Mouse (Mus musculus): ENCODE measurements around the gene Ppp1r3c.

The Ppp1r3c gene

GRCm38 (mm10) chr19:36736537-36736936 is at the start of gene Ppp1r3c:
Ppp1r3c (minus strand) TSS chr19:36736653.
- in situ Hi-C loops (cut with MboI, MseI), result no loop called here

DNA sequence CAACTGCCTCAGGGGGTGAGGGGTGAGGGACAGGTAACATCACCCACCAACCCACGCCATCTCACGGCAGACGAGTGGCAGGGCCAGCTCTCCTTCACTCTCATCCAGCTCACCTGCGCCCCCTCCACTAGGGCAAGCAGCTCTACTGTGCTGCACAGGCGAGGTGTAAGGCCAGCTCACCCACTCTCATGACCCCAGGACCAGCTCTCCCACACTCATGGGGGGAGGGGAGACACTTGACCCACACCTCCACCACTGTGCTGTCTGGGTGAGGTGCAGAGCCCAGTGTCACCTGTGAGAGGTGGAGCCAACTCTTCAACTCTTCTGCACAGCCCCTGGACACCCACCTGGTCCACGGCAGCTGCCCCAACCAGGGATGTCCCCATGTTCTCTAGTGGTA is 46.7 kb upstream of the Ppp1r3c start:
- in situ Hi-C loops (cut with MboI, MseI), result no loop called here

DNA sequence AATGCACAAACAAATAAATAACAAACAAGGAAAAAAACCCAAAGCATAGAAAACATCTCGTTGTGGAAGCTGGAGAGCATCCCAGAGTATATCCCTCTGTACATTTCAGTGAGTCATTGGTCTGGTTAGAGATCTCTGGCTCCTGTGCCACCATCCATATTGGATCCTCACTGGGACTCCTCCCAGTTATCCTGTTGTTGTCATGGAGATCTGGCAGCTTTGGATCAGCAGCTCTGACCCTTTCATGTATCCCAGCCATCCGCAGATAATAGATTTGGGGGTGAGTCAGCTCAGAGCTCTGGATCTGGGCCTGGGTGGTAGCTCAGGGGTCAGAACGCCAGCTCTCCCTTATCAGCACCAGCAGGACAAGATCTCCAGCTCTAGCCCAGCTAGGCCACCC is 46.1 kb upstream of the Ppp1r3c start:
- in situ Hi-C loops (cut with MboI, MseI), result no loop called here

DNA sequence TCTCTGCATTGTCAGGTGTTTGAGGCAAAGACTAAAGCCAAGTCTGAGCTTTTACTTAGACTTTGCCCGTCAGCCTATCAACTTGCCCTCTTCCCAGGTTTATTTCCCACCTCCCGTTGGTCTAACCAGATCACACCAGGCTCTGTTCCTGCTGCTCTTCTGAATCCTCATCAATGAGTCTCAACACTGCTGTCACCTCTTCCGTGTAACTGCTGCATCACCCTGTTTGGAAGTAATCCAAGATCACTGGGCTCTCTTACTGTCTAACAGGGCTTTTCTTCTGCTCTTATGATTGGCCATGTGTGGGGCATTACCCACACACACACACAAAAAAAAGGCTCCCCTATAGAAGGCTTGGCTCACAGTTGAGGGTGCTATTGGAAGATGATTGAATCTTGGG is 45.5 kb upstream of the Ppp1r3c start:
- in situ Hi-C loops (cut with MboI, MseI), result no loop called here

DNA sequence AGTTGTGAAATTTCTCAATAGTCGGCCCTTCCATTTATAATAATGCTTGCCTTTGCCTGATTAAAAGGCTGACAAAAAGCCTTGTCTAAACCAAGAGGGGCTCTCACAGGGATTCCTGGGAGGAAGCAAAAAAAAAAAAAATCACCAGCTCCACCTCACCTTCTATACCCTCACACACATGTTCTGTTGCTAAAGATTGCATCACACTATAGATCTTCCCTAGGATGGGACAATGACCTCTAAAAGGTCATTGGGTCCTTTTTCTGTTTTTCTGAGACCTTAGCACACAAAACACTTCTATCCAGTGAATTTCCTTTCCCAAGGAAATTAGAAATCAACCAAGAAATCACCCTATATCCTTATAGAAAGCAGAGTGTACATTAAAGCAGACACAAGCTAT is 43.9 kb upstream of the Ppp1r3c start:
- in situ Hi-C loops (cut with MboI, MseI), result no loop called here

DNA sequence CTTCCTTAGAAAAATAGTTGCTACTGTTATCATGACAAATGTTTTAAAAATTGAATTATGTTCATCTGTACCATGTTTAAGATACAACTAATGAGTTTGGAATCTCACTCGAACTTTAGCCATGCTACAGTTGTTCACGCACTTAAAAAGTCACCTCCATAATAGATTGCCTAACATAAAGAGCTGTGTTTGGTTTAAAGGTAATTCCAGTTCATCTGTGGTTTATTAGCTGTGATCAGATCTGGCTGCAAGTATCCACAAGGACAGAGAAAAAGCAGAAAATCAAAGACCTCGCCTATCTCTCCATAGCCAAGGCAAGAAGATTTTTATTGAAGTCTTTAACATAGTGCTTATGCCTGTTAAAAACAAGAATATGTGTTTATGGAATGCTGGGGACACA is 43.3 kb upstream of the Ppp1r3c start:
- in situ Hi-C loops (cut with MboI, MseI), result no loop called here

DNA sequence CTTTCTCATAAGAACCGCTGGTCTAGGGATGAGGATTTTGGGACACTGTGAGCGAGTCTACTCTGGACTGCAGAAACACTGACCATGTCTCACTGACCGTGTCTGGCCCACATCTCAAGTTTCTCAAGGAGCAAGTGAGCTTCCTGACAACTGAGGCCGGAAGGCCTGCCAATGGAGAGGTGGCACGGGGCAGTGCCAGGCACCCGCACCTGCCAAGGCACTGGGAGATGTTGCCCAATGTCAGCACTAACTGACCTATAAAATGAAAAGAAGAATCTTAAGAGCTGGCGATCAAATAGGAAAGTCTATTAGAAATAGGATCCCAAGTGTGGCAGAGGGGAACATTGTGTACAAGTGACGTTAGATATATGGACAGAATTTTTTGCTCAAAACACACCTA is 39.1 kb upstream of the Ppp1r3c start:
- in situ Hi-C loops (cut with MboI, MseI), result no loop called here

GRCm38 (mm10) chr19:36773716-36774459 is 37.4 kb upstream of the Ppp1r3c start:
- in situ Hi-C loops (cut with MboI, MseI), result no loop called here

GRCm38 (mm10) chr19:36768084-36768483 is 31.6 kb upstream of the Ppp1r3c start:
- in situ Hi-C loops (cut with MboI, MseI), result no loop called here

- in situ Hi-C loops (cut with MboI, MseI), result no loop called here
These were observed 28.0 kb upstream of the Ppp1r3c start for GRCm38 (mm10) chr19:36764451-36764850.

- in situ Hi-C loops (cut with MboI, MseI), result no loop called here
These were observed 12.5 kb upstream of the Ppp1r3c start for GRCm38 (mm10) chr19:36748996-36749395.

- in situ Hi-C loops (cut with MboI, MseI), result no loop called here
These were observed 5.9 kb upstream of the Ppp1r3c start for GRCm38 (mm10) chr19:36742331-36742730.

DNA sequence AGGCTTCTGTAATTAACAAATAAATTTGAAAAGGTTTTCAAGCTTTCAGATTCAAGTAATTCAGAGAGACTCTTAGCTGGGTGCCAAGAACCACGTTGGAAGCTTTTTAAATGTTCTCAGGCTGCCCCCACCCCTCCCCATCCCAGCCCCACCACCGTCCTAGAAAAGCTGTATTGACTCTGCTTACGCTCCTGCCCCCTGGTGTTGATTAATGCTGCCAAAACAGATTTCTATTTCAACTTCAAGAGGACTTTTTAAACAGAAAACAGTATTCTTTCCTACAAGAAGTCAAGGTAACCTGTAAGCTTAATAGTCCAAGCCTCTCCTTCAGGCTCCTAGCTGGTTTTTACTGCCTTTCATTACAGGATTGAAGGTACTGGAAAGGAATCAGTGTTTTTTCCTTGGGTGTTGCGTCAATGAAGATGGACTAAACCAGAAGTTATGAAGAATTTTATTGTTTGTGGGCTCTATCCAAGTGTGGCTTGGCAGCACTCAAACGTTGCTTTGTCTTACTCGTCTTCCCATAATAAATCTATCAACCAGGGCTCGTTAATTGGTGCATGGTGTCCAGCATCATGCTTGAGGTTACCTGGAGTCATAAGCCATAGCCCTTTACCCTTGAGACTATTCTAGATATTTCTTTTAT is 3.2 kb upstream of the Ppp1r3c start:
- in situ Hi-C loops (cut with MboI, MseI), result no loop called here

GRCm38 (mm10) chr19:36738009-36738408 is 1.6 kb upstream of the Ppp1r3c start:
- in situ Hi-C loops (cut with MboI, MseI), result no loop called here

DNA sequence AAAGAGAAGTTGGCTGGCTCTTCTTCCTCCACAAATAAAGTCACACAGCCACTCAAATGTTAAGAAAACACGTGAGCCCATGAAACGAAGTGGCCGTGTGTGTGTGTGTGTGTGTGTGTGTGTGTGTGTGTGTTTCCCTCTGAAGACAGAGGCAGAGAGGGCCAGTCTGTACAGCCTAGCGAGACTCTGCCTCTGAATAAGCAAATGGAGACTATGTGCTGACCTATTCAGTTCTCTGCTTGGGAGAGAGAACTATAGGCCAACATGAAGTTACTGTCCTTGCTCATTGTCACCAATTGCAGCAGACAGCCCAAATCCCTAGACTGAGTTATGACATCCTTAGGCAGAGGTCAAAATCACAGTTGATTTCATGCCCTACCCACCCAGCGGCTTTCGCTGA is 634 bp upstream of the Ppp1r3c start:
- in situ Hi-C loops (cut with MboI, MseI), result no loop called here

- in situ Hi-C loops (cut with MboI, MseI), result loop anchor here (5.0 kb wide), 2 partner anchors 267 to 272 kb away; no protein-coding TSS in a partner anchor
These were observed 2.0 kb downstream of the Ppp1r3c start for GRCm38 (mm10) chr19:36734308-36735038.

- in situ Hi-C loops (cut with MboI, MseI), result loop anchor here (5.0 kb wide), 2 partner anchors 266 to 271 kb away; no protein-coding TSS in a partner anchor
These were observed 3.1 kb downstream of the Ppp1r3c start for GRCm38 (mm10) chr19:36733191-36733943.

DNA sequence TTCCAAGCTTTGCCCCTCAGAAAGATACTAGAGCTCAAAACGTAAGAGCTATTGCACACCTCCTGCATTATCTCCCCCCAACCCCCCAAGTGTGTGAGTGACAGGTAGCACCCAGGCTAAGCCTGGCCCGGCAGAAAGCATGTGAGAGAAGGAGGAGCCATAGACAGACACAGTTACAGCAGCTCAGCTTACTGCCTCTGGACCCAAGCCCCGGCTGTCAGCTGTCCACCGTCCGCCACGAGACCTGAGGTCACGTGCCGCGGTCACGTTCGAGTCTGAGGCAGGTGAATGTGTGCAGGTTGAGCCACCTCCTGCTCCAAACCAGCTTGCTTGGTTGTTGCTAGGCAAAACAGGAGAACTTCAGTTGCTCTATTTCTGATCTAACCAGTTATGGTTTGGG is 5.1 kb downstream of the Ppp1r3c start:
- in situ Hi-C loops (cut with MboI, MseI), result loop anchor here (5.0 kb wide), 2 partner anchors 264 to 269 kb away; no protein-coding TSS in a partner anchor

DNA sequence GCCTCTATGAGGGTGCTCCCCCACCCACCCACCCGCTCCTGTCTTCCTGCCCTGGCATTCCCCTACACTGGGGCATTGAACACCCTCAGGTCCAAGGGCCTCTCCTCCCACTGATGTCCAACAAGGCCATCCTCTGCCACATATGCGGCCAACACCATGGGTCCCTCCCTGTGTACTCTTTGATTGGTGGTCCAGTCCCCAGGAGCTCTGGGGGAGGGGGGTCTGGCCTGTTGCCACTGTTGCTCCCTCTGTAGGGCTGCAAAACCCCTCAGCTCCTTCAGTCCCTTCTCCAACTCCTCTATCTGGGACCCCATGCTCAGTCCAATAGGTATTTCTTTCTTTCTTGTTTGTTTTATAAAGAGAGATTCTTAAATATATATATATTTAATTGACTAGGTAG is 6.0 kb downstream of the Ppp1r3c start:
- in situ Hi-C loops (cut with MboI, MseI), result loop anchor here (5.0 kb wide), 2 partner anchors 263 to 268 kb away; no protein-coding TSS in a partner anchor

DNA sequence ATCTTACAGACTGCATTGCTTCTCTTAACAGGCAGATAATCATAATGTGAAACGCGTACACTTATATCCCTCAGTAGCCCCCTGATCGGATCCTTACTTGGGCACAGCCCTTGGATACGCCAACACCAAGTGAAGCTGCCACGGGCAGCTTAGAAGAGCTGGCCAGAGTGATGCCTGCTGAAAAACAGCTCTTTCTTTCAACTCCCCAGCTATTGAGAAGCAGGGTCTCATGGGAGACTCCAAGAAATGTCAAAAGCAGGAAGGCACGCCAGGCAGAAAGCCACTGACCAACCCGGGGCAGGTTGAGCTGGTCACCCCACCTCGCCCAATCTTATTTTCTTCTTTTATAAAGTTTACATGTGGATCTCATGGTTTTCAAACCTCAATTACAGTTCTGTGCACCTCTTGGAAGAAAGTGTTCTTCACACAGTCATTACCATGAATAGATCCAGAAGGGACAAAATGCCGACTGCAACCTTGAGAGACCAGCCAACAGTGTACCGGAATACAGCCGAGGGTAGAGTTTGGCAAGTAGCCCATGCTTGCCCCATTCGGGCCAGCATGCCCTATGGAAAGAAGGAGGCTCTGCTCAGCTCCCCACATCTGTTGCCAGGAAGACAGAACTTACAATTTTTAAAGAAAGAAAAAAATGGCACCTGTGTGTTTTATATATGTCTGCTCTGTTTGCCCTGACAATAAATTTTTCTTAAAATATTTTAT is 7.6 kb downstream of the Ppp1r3c start:
- in situ Hi-C loops (cut with MboI, MseI), result no loop called here

- in situ Hi-C loops (cut with MboI, MseI), result no loop called here
These were observed 11.5 kb downstream of the Ppp1r3c start for GRCm38 (mm10) chr19:36724970-36725369.
